In the genomic region with DNA sequence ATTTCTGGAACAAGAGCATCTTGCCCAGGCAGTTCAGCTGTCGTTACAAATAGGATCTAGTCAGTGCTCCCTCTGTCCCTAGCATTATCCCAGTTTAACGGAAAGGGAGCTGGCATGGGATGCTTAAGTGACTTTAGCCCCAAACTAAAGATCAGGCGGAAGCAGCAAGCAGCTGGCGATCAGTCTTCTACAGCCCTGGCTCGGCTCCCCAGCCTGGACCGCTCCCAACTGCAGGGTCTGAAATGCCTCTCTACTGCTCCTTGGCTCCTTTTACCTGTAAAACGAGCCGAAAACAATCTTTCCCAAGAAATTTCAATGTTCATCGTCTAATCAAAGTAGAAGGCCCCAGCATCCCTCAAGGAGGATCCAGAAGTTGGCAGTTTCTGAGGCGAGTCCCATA, we compare ENCODE assay signal across 8 mouse cellular contexts.
DNase-seq lines count a peak whose midpoint lies in the region; ATAC-seq lines count a peak whose summit lies in the region.

No protein-coding gene starts in this region.

- peak overlapping the region; percentile 24; the same call in 1 of the 2 replicates for H3K4me2 ChIP-seq in embryonic facial prominence, embryonic 12.5 days (replicated peaks)
- H3K4me2 ChIP-seq in forebrain, embryonic 14.5 days (ENCODE audit: low read length): peak overlapping the region; percentile 36
- peak overlapping the region; percentile 47 for H3K4me2 ChIP-seq in midbrain, embryonic 12.5 days (replicated peaks)

- 22% methylated on average over 10 of the region's 10 CpGs for WGBS in embryonic facial prominence, embryonic 12.5 days
- WGBS in forebrain, embryonic 14.5 days: 5% methylated on average over 10 of the region's 10 CpGs
- WGBS in midbrain, embryonic 12.5 days: 14% methylated on average over 10 of the region's 10 CpGs

- no peak overlapping the region for H3K9ac ChIP-seq in embryonic facial prominence, embryonic 12.5 days
- 0 out of 2 replicates have a peak overlapping the region, but pooled peaks have one; percentile 44 for H3K9ac ChIP-seq in forebrain, embryonic 14.5 days (ENCODE audit: low read length)
- H3K9ac ChIP-seq in midbrain, embryonic 12.5 days (replicated peaks): 0 out of 2 replicates have a peak overlapping the region, but pooled peaks have one; percentile 11

- no peaks in the 10 kb centered on the region for H3K9me3 ChIP-seq in embryonic facial prominence, embryonic 12.5 days
- no peaks in the 10 kb centered on the region for H3K9me3 ChIP-seq in forebrain, embryonic 14.5 days (replicated peaks; ENCODE audit: control insufficient read depth, low read length)
- no peaks in the 10 kb centered on the region for H3K9me3 ChIP-seq in midbrain, embryonic 12.5 days

- no peaks in the 10 kb centered on the region for H3K36me3 ChIP-seq in embryonic facial prominence, embryonic 12.5 days
- no peaks in the 10 kb centered on the region for H3K36me3 ChIP-seq in forebrain, embryonic 14.5 days (ENCODE audit: control insufficient read depth, insufficient read depth, low read length)
- H3K36me3 ChIP-seq in midbrain, embryonic 12.5 days: no peaks in the 10 kb centered on the region

- ATAC-seq in embryonic facial prominence, embryonic 12.5 days (ENCODE audit: insufficient number of reproducible peaks, insufficient read depth, low FRiP score, low TSS enrichment): no peak
- ATAC-seq in forebrain, embryonic 14.5 days: peak; percentile 59
- ATAC-seq in midbrain, embryonic 12.5 days (ENCODE audit: low FRiP score, low read depth): peak; percentile 35
- no peak for ATAC-seq in granulocyte monocyte progenitor cell, adult 5-6 weeks (replicated peaks; ENCODE audit: poor library complexity, severe bottlenecking)

- peaks cover 7% of the 10 kb centered on the region; the same call in 1 of the 2 replicates for H3K4me1 ChIP-seq in embryonic facial prominence, embryonic 12.5 days
- H3K4me1 ChIP-seq in forebrain, embryonic 14.5 days (ENCODE audit: control insufficient read depth, insufficient read depth, low read length): peaks cover 11% of the 10 kb centered on the region
- H3K4me1 ChIP-seq in midbrain, embryonic 12.5 days: peaks cover 16% of the 10 kb centered on the region

- DNase-seq in layer of hippocampus, postnatal 10 days (ENCODE audit: low spot score in 2 of 2): peak; percentile 8 to 31
- DNase-seq in layer of hippocampus, adult 18-20 months (ENCODE audit: low spot score in 2 of 2): no peak
- peak; percentile 54 for DNase-seq in forebrain, embryonic 14.5 days (ENCODE audit: low spot score)
- no peak for DNase-seq in right cerebral cortex, postnatal 25 days
- DNase-seq in left cerebral cortex, adult 18-20 months (ENCODE audit: low spot score in 2 of 2): no peak

- H3K4me3 ChIP-seq in embryonic facial prominence, embryonic 12.5 days: no peak overlapping the region
- no peak overlapping the region; the same call in 1 of the 2 replicates for H3K4me3 ChIP-seq in forebrain, embryonic 14.5 days (ENCODE audit: low read depth, low read length)
- H3K4me3 ChIP-seq in midbrain, embryonic 12.5 days: peak overlapping the region; percentile 20

- H3K27ac ChIP-seq in embryonic facial prominence, embryonic 12.5 days: no peak overlapping the region
- peak overlapping the region; percentile 35; the same call in 1 of the 2 replicates for H3K27ac ChIP-seq in forebrain, embryonic 14.5 days (ENCODE audit: low read depth, low read length)
- H3K27ac ChIP-seq in midbrain, embryonic 12.5 days (replicated peaks): peak overlapping the region; percentile 63

- H3K27me3 ChIP-seq in embryonic facial prominence, embryonic 12.5 days: peaks cover 5% of the 10 kb centered on the region
- H3K27me3 ChIP-seq in forebrain, embryonic 14.5 days (replicated peaks; ENCODE audit: control insufficient read depth, insufficient read depth, low read length): no peaks in the 10 kb centered on the region
- H3K27me3 ChIP-seq in midbrain, embryonic 12.5 days: peaks cover 5% of the 10 kb centered on the region; the same call in 1 of the 2 replicates

Comparison
In these comparisons a context has a peak if more than half of its experiments do, and no peak if none do; other contexts are left out.
1. DNase-seq: peak in layer of hippocampus, postnatal 10 days (2 of 2) and forebrain, embryonic 14.5 days (single experiment); none in layer of hippocampus, adult 18-20 months (0 of 2), right cerebral cortex, postnatal 25 days (single experiment) and left cerebral cortex, adult 18-20 months (0 of 2).
2. ATAC-seq: peak in forebrain, embryonic 14.5 days (single experiment) and midbrain, embryonic 12.5 days (single experiment); none in embryonic facial prominence, embryonic 12.5 days (single experiment) and granulocyte monocyte progenitor cell, adult 5-6 weeks (single experiment).
3. Peak in every context shown above with its lines, with median percentiles within 50 percentile points of each other: H3K4me2 ChIP-seq.